In the genomic region with DNA sequence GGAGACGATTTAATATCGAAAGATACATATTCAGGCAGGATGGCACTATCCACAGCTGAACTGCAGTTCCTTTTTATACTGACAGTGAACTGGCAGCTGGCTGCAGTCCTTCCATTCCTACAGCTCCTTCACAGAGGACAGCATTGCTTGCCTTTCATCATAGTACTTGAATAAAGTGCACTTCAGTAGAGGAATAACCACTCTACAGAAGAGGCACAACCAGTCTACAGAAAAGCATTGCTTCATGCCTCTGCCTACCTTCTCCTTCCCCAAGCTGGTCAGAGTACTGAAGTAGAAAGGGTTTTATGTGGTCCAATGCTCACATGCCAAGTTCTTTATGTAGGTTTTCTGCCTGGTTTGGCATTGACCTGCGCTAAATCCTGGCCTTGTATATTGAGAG, we compare ENCODE assay signal across 24 mouse cellular contexts.
"Had no signal": no experiment of that assay in that cellular context is flagged by ENCODE, and none has a peak within 500 bp of the region (broad histone marks: within the 10 kb centered on the region; RNA-seq: fewer than 3 reads in every experiment).

No protein-coding gene starts in this region.

- ATAC-seq: hindbrain, postnatal 0 days; intestine, embryonic 16.5 days had no signal

- H3K9me3 ChIP-seq: heart, embryonic 13.5 days; heart, embryonic 15.5 days; hindbrain, embryonic 13.5 days; hindbrain, embryonic 15.5 days; kidney, embryonic 15.5 days; limb, embryonic 10.5 days; limb, embryonic 12.5 days had no signal

- DNase-seq: gastrocnemius, adult 2 months; gastrocnemius, postnatal 10 days; gastrocnemius, postnatal 25 days; heart, adult 18-20 months; heart, postnatal 14 days; heart, postnatal 36 days; kidney, adult 11 months; kidney, adult 2 months; kidney, adult 9 months; kidney, postnatal 25 days; kidney, postnatal 4 days had no signal

- H3K4me1 ChIP-seq: heart, embryonic 13.5 days; heart, embryonic 15.5 days; hindbrain, embryonic 13.5 days; hindbrain, embryonic 15.5 days; kidney, embryonic 15.5 days; limb, embryonic 10.5 days; limb, embryonic 12.5 days had no signal

- H3K27ac ChIP-seq: gastrocnemius, adult 2 months; heart, embryonic 13.5 days; heart, embryonic 15.5 days; hindbrain, embryonic 13.5 days; hindbrain, embryonic 15.5 days; hindbrain, postnatal 0 days; kidney, embryonic 15.5 days; kidney, postnatal 0 days; layer of hippocampus, adult 2 months; left cerebral cortex, adult 2 months; limb, embryonic 10.5 days; limb, embryonic 12.5 days had no signal

- H3K27me3 ChIP-seq: heart, embryonic 13.5 days; heart, embryonic 15.5 days; hindbrain, embryonic 13.5 days; hindbrain, embryonic 15.5 days; kidney, embryonic 15.5 days; limb, embryonic 12.5 days had no signal

- H3K4me3 ChIP-seq: gastrocnemius, adult 2 months; heart, embryonic 13.5 days; heart, embryonic 15.5 days; hindbrain, embryonic 13.5 days; hindbrain, embryonic 15.5 days; kidney, embryonic 15.5 days; layer of hippocampus, adult 2 months; left cerebral cortex, adult 2 months; limb, embryonic 10.5 days; limb, embryonic 12.5 days had no signal

- H3K36me3 ChIP-seq: heart, embryonic 13.5 days; heart, embryonic 15.5 days; hindbrain, embryonic 13.5 days; hindbrain, embryonic 15.5 days; kidney, embryonic 15.5 days; limb, embryonic 10.5 days; limb, embryonic 12.5 days had no signal

- H3K4me2 ChIP-seq: heart, embryonic 11.5 days; heart, embryonic 13.5 days; heart, embryonic 15.5 days; hindbrain, embryonic 13.5 days; hindbrain, embryonic 15.5 days; kidney, embryonic 15.5 days; limb, embryonic 12.5 days had no signal

- H3K9ac ChIP-seq: heart, embryonic 13.5 days; heart, embryonic 15.5 days; hindbrain, embryonic 13.5 days; hindbrain, embryonic 15.5 days; kidney, embryonic 15.5 days; limb, embryonic 12.5 days had no signal
